Mouse (Mus musculus) liver, embryonic 14.5 days (tissue): ENCODE measurements around the gene Vps37d.

Source experiments
- CTCF ChIP-seq: IDR thresholded peaks from 2 replicates; pipeline ENCODE4 v1.5.1; 2016; ENCODE audit warnings: antibody characterized with exemption, low read depth, control low read depth
- EP300 ChIP-seq: IDR thresholded peaks from 2 replicates; pipeline ENCODE4 v1.6.1; 2016; ENCODE audit warnings: antibody characterized with exemption, low read depth

- TF ChIP-seq CTCF (no peak), EP300 (no peak)
Observed at GRCm38 (mm10) chr5:135080539-135080938, 2.5 kb upstream of the Vps37d start.
